Mouse (Mus musculus) monocyte, adult 5-6 weeks (primary cell): ENCODE results near the gene Ddi1. TPM values are rescaled to one million over a fixed set of nuclear protein-coding genes. Genes with fewer than 3 reads are reported as not detected.

ENCODE experiments used
- total RNA-seq: library from RNA; stranded (forward); fragments of 200-1000, 200-491, 200-594 nt; gene quantifications from 3 replicates; pipeline ENCODE4 v1.2.3, GENCODE M21; 2017

The Ddi1 gene
- total RNA-seq, 1 experiment from 2014 or later: not detected

Other genes with a start within 250 kb of the Ddi1 start
- gene Pdgfd, start 101.3 kb downstream of the Ddi1 start, total RNA-seq: 2.0 TPM in 1 of 3 replicates, not detected in the others